Mouse (Mus musculus) cerebellum, adult 2 months (tissue): ENCODE data around the gene Nosip.

Source experiments
- CTCF ChIP-seq: fragments of 200-500 bp; IDR thresholded peaks from 2 replicates; pipeline ENCODE4 v1.5.1; 2011; ENCODE audit warnings: low read depth, mild to moderate bottlenecking, control low read depth, low read length, moderate library complexity, borderline replicate concordance; ENCODE audit not compliant: insufficient read depth
- POLR2A ChIP-seq: fragments of 200-500 bp; IDR thresholded peaks from 2 replicates; pipeline ENCODE4 v1.6.1; 2011; ENCODE audit warnings: low read length, control low read depth, borderline replicate concordance; ENCODE audit not compliant: insufficient read depth

- TF ChIP-seq CTCF (no peak), POLR2A (peak; percentile 72; the same call in 1 of the 2 replicates)
These were observed 8.2 kb upstream of the Nosip start for GRCm38 (mm10) chr7:45053931-45054510.
